Mouse (Mus musculus): ENCODE measurements at regions not wholly inside any gene's neighbourhood (a gene's known extent, or its start where the extent isn't known, plus 50 kb on each side); places are given as distances from the start of the nearest gene placed in this dataset.

DNA sequence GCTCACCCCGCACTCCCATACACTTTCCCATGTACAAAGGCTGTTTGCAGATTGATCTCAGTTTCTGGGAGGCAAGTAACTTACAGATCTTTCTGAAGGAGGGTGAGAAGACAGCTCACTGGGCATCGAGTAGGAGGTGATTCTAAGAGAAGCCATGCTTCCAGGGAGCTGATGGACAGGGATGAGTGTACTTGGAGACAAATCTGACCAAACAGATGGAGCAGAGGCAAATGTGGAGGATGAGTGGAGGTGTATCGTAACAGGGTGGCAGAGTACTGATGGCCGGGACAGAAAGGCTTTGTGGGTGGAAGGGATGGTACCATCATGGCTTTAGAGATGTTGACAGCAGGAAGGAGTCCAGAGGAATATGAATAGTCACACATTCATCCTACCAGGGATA, 212.4 kb downstream of the Fam84a start:
- H3K4me3 ChIP-seq = no peak overlapping the region
- H3K9me3 ChIP-seq (replicated peaks) = no peaks in the 10 kb centered on the region
- no peaks in the 10 kb centered on the region for H3K4me1 ChIP-seq
- no peak overlapping the region for H3K27ac ChIP-seq
- 94% methylated on average over 4 of the region's 4 CpGs for WGBS
- H3K27me3 ChIP-seq (ENCODE audit: low read depth, poor library complexity, severe bottlenecking) = no peaks in the 10 kb centered on the region
- H3K36me3 ChIP-seq = no peaks in the 10 kb centered on the region
- DNase-seq (ENCODE audit: low spot score) = no peak

DNA sequence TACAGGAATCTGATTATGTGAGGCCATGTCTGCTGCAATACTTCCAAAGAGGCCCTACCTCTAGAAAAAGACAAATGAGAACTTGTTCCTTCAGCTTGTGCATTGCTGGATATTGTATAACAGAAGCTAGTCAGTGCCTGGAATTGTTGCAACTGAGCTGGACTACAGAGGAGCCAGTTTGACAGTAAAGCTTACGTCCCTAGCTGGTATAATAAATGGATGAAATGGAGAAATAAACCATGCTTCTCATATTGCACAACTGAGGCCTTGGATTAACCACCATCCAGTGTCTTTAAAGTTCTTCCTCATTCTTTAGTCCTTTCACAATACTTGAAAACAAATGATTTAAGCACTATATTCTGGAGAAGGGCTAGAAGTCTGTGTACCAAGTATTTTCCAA, 230.8 kb downstream of the Fam84a start:
- H3K36me3 ChIP-seq = no peaks in the 10 kb centered on the region
- DNase-seq (ENCODE audit: low spot score) = no peak
- no peak overlapping the region for H3K4me3 ChIP-seq
- H3K9me3 ChIP-seq (replicated peaks) = no peaks in the 10 kb centered on the region
- no peaks in the 10 kb centered on the region for H3K4me1 ChIP-seq
- no peaks in the 10 kb centered on the region for H3K27me3 ChIP-seq (ENCODE audit: low read depth, poor library complexity, severe bottlenecking)
- H3K27ac ChIP-seq = no peak overlapping the region
- WGBS = 70% methylated on average over 1 of the region's 1 CpGs

DNA sequence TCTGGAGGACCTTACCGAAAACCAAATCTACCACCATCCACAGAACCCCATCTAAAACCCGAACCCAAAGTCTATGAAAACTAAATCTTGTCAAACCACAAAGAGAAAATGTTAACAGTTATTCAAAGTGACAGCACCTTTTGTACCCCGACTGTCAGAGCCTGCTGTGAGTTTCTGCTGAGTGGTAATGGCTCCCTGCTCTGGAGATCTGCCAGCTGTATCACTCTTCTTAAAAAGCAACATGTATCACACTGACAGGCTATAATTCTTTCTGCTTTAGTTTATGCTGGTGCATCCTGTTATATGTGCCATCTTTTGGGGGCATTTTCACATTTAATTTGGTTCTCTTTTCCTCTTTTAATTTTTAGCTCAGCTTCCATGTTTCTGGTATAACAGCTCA, 268.5 kb downstream of the Fam84a start:
- Histone ChIP-seq H3K4me1 (no peaks in the 10 kb centered on the region), H3K9me3 (replicated peaks) (no peaks in the 10 kb centered on the region), H3K27me3 (ENCODE audit: low read depth, poor library complexity, severe bottlenecking) (no peaks in the 10 kb centered on the region), H3K36me3 (no peaks in the 10 kb centered on the region), H3K4me3 (no peak overlapping the region), H3K27ac (no peak overlapping the region)
- 70% methylated on average over 3 of the region's 3 CpGs for WGBS
- DNase-seq (ENCODE audit: low spot score) = no peak

DNA sequence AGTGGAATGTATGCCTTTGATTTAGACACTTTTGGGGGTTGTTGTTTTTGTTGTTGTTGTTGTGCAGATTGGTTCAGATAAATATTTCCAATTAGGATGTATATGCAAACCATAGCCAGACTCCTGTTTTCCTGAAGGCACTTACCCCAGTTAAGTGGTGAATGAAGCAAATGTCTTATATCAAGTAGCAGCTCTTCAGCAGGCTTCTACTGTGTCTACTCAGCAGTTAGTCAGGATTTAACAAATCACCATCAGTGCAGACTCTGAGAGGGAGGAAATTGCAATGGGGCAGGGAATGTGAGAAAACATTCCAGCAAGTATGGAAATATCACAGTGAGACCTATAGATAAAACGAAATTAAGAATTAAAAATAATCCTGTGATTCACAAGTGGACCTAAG, 282.7 kb downstream of the Fam84a start:
- Histone ChIP-seq H3K27me3 (ENCODE audit: low read depth, poor library complexity, severe bottlenecking) (no peaks in the 10 kb centered on the region), H3K4me3 (no peak overlapping the region), H3K27ac (no peak overlapping the region), H3K36me3 (no peaks in the 10 kb centered on the region), H3K9me3 (replicated peaks) (no peaks in the 10 kb centered on the region), H3K4me1 (no peaks in the 10 kb centered on the region)
- WGBS = 78% methylated on average over 1 of the region's 1 CpGs
- DNase-seq (ENCODE audit: low spot score) = no peak

DNA sequence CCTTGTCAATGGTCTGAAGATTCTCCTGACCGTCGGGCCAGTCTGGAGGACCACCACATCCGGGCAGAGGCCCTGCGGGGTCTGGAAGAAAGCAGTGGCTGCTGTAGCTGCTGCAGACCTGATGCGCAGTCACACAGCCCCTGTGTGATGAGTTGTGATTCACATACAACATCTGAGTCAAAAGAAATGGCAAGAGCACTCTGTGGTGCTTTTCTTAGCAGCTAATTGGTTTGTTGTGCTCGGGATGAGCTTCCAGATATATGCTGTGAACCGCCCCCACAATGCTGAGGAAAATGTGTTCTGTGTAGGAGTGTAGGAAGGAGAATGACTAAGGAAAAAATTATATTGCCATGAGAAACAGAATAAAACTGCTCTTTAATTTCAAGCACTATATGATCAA, 290.6 kb downstream of the Fam84a start:
- no peak overlapping the region for H3K4me3 ChIP-seq
- no peak for DNase-seq (ENCODE audit: low spot score)
- no peaks in the 10 kb centered on the region for H3K4me1 ChIP-seq
- 89% methylated on average over 7 of the region's 7 CpGs for WGBS
- H3K9me3 ChIP-seq (replicated peaks) = no peaks in the 10 kb centered on the region
- H3K36me3 ChIP-seq = no peaks in the 10 kb centered on the region
- H3K27ac ChIP-seq = no peak overlapping the region
- no peaks in the 10 kb centered on the region for H3K27me3 ChIP-seq (ENCODE audit: low read depth, poor library complexity, severe bottlenecking)

GRCm38 (mm10) chr12:13844532-13845485, 307.0 kb downstream of the Fam84a start:
- Histone ChIP-seq H3K27ac (no peak overlapping the region), H3K27me3 (ENCODE audit: low read depth, poor library complexity, severe bottlenecking) (no peaks in the 10 kb centered on the region), H3K36me3 (no peaks in the 10 kb centered on the region), H3K4me3 (no peak overlapping the region), H3K4me1 (peaks cover 5% of the 10 kb centered on the region), H3K9me3 (replicated peaks) (no peaks in the 10 kb centered on the region)
- WGBS = 65% methylated on average over 13 of the region's 13 CpGs
- DNase-seq (ENCODE audit: low spot score) = peak; percentile 48

GRCm38 (mm10) chr12:13843423-13844080, 308.3 kb downstream of the Fam84a start:
- DNase-seq (ENCODE audit: low spot score) = peak; percentile 30
- Histone ChIP-seq H3K4me3 (no peak overlapping the region), H3K27ac (no peak overlapping the region), H3K27me3 (ENCODE audit: low read depth, poor library complexity, severe bottlenecking) (no peaks in the 10 kb centered on the region), H3K36me3 (no peaks in the 10 kb centered on the region), H3K9me3 (replicated peaks) (no peaks in the 10 kb centered on the region), H3K4me1 (peaks cover 5% of the 10 kb centered on the region)
- WGBS = 60% methylated on average over 5 of the region's 5 CpGs

GRCm38 (mm10) chr12:13841238-13841637, 310.6 kb downstream of the Fam84a start:
- Histone ChIP-seq H3K36me3 (no peaks in the 10 kb centered on the region), H3K4me3 (no peak overlapping the region), H3K9me3 (replicated peaks) (no peaks in the 10 kb centered on the region), H3K27ac (no peak overlapping the region), H3K27me3 (ENCODE audit: low read depth, poor library complexity, severe bottlenecking) (no peaks in the 10 kb centered on the region), H3K4me1 (peaks cover 5% of the 10 kb centered on the region)
- peak; percentile 34 for DNase-seq (ENCODE audit: low spot score)
- 74% methylated on average over 1 of the region's 1 CpGs for WGBS

DNA sequence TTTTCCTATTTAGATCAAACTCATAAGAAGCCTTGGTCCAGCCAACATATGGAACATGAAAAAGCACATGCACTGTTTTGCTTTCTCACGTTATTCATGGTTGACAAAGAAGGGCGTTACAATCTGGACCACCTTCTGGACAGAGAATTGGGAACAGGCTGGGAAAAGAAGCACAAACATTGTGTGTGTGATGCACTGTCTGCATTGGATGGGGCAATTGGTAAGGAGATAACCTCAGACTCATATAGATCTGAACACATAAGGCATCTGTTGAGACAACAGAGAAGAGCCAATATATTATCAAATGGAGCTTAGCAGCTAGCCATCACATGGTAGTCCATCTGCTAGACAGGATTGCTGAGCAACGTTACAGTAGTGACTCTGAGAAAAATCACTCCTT, 317.1 kb downstream of the Fam84a start:
- H3K4me3 ChIP-seq = no peak overlapping the region
- no peaks in the 10 kb centered on the region for H3K36me3 ChIP-seq
- no peak overlapping the region for H3K27ac ChIP-seq
- H3K9me3 ChIP-seq (replicated peaks) = no peaks in the 10 kb centered on the region
- 92% methylated on average over 3 of the region's 3 CpGs for WGBS
- H3K27me3 ChIP-seq (ENCODE audit: low read depth, poor library complexity, severe bottlenecking) = no peaks in the 10 kb centered on the region
- no peaks in the 10 kb centered on the region for H3K4me1 ChIP-seq
- DNase-seq (ENCODE audit: low spot score) = no peak

GRCm38 (mm10) chr12:13825899-13826298, 326.0 kb downstream of the Fam84a start:
- Histone ChIP-seq H3K9me3 (replicated peaks) (no peaks in the 10 kb centered on the region), H3K4me3 (no peak overlapping the region), H3K36me3 (no peaks in the 10 kb centered on the region), H3K4me1 (no peaks in the 10 kb centered on the region), H3K27ac (no peak overlapping the region), H3K27me3 (ENCODE audit: low read depth, poor library complexity, severe bottlenecking) (no peaks in the 10 kb centered on the region)
- DNase-seq (ENCODE audit: low spot score) = no peak

- H3K36me3 ChIP-seq = no peaks in the 10 kb centered on the region
- no peak for DNase-seq (ENCODE audit: low spot score)
- no peak overlapping the region for H3K27ac ChIP-seq
- H3K4me1 ChIP-seq = no peaks in the 10 kb centered on the region
- WGBS = 51% methylated on average over 2 of the region's 2 CpGs
- no peaks in the 10 kb centered on the region for H3K27me3 ChIP-seq (ENCODE audit: low read depth, poor library complexity, severe bottlenecking)
- H3K9me3 ChIP-seq (replicated peaks) = no peaks in the 10 kb centered on the region
- H3K4me3 ChIP-seq = no peak overlapping the region
Observed at GRCm38 (mm10) chr12:13815500-13815899, 336.4 kb downstream of the Fam84a start.

DNA sequence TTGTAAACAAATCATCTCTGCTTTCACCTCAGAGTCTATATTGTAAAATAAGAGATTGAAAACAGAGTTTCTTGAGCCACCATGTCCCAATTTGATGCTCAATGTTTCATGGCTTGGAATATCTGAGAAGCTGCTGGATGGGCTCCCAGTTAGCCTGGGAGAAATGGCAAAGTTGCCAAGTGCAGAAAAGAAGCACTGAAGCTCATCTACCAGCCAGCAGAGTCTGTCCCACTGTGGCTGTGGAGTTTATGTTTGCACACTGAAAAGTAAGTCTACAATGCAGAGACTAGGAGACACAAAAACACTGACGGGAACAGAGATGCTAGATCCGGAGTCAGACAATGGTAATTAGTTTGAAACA, 341.7 kb downstream of the Fam84a start:
- no peaks in the 10 kb centered on the region for H3K9me3 ChIP-seq (replicated peaks)
- no peaks in the 10 kb centered on the region for H3K27me3 ChIP-seq (ENCODE audit: low read depth, poor library complexity, severe bottlenecking)
- H3K36me3 ChIP-seq = no peaks in the 10 kb centered on the region
- WGBS = 86% methylated on average over 2 of the region's 2 CpGs
- no peak overlapping the region for H3K4me3 ChIP-seq
- no peaks in the 10 kb centered on the region for H3K4me1 ChIP-seq
- DNase-seq (ENCODE audit: low spot score) = no peak
- H3K27ac ChIP-seq = no peak overlapping the region

DNA sequence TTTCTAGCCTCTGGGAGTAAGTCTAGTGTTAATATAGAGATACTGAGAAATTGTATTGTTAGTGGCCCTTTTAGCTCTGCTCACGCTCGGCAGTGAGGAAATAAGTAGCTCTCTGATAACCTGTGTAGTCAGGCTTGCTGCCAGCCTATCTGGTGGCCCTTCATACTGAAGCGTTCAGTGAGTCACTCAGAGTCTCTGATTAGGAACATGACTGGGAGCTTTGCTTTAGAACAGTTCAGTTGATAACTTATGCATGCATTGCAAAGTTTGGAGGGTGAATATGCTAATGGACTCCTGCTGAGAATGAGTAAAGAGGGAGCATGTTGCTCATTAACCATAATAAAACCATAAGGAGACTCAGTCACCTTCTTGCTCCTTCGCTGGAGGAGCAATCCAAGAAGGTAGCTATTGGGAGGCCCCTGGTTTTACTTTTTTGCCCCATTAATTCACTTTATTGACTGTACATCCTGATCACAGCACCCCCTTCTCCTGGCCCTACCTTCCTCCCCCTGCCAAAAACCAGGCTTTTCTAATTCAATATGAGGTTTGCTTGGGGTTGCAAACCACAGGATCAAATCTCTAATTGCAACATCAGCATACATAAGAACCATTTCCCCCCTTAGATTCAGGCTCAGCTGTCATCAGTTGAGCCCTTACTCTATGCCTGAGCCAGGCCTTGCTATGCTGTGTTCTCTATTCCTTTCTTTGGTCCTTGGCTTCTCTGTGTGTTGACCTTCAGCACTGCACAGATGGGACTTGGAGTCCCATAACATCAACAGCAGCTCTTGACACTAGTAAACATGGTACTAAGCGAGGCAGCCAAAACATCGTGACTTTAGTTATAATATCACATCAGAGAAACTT, 342.3 kb downstream of the Fam84a start:
- 85% methylated on average over 6 of the region's 6 CpGs for WGBS
- Histone ChIP-seq H3K4me1 (no peaks in the 10 kb centered on the region), H3K9me3 (replicated peaks) (no peaks in the 10 kb centered on the region), H3K4me3 (no peak overlapping the region), H3K36me3 (no peaks in the 10 kb centered on the region), H3K27ac (no peak overlapping the region), H3K27me3 (ENCODE audit: low read depth, poor library complexity, severe bottlenecking) (no peaks in the 10 kb centered on the region)
- no peak for DNase-seq (ENCODE audit: low spot score)
